In genomic region chr2:51342421-51342820, GRCm38 (mm10) we compare ENCODE assay signal across 26 mouse cellular contexts.
"Had no signal": no experiment of that assay in that cellular context is flagged by ENCODE, and none has a peak within 500 bp of the region (broad histone marks: within the 10 kb centered on the region; RNA-seq: fewer than 3 reads in every experiment).

No protein-coding gene starts in this region.

- H3K4me1 ChIP-seq: kidney, embryonic 15.5 days; limb, embryonic 12.5 days; liver, embryonic 12.5 days; liver, embryonic 15.5 days; lung, embryonic 15.5 days; megakaryocyte, embryonic 14.5 days; midbrain, embryonic 10.5 days; midbrain, embryonic 13.5 days; neural tube, embryonic 13.5 days had no signal

- H3K27me3 ChIP-seq: kidney, embryonic 15.5 days; limb, embryonic 12.5 days; liver, embryonic 12.5 days; liver, embryonic 15.5 days; lung, embryonic 15.5 days; megakaryocyte, embryonic 14.5 days; midbrain, embryonic 13.5 days; neural tube, embryonic 13.5 days had no signal

- H3K9ac ChIP-seq: kidney, embryonic 15.5 days; limb, embryonic 12.5 days; liver, embryonic 12.5 days; liver, embryonic 15.5 days; lung, embryonic 15.5 days; midbrain, embryonic 13.5 days; neural tube, embryonic 13.5 days had no signal

- H3K4me3 ChIP-seq: kidney, embryonic 15.5 days; left cerebral cortex, adult 2 months; limb, embryonic 12.5 days; liver, embryonic 12.5 days; liver, embryonic 15.5 days; lung, embryonic 15.5 days; megakaryocyte, embryonic 14.5 days; midbrain, embryonic 10.5 days; midbrain, embryonic 13.5 days; myocyte; neural tube, embryonic 13.5 days had no signal

- H3K4me2 ChIP-seq: kidney, embryonic 15.5 days; limb, embryonic 12.5 days; liver, embryonic 12.5 days; liver, embryonic 15.5 days; lung, embryonic 15.5 days; midbrain, embryonic 13.5 days; neural tube, embryonic 13.5 days had no signal

- ATAC-seq: liver, embryonic 12.5 days; midbrain, embryonic 13.5 days; midbrain, embryonic 16.5 days had no signal

- DNase-seq: kidney, adult 8-10 months; kidney, postnatal 10 days; kidney, postnatal 36 days; layer of hippocampus, postnatal 36 days; liver; lung, adult 18-20 months; lung, postnatal 10 days; lung, postnatal 36 days; right cerebral cortex, adult 18-20 months; right cerebral cortex, postnatal 14 days; right cerebral cortex, postnatal 4 days; thymus, adult 2 months; thymus, postnatal 25 days had no signal

- H3K9me3 ChIP-seq: kidney, embryonic 15.5 days; limb, embryonic 12.5 days; liver, embryonic 12.5 days; liver, embryonic 15.5 days; lung, embryonic 15.5 days; megakaryocyte, embryonic 14.5 days; midbrain, embryonic 10.5 days; midbrain, embryonic 13.5 days; neural tube, embryonic 13.5 days had no signal

- H3K27ac ChIP-seq: kidney, embryonic 15.5 days; left cerebral cortex, adult 2 months; limb, embryonic 12.5 days; liver, embryonic 12.5 days; liver, embryonic 15.5 days; lung, embryonic 15.5 days; midbrain, embryonic 10.5 days; midbrain, embryonic 13.5 days; neural tube, embryonic 13.5 days; stomach, postnatal 0 days had no signal

- H3K36me3 ChIP-seq: kidney, embryonic 15.5 days; limb, embryonic 12.5 days; liver, embryonic 12.5 days; liver, embryonic 15.5 days; lung, embryonic 15.5 days; midbrain, embryonic 10.5 days; midbrain, embryonic 13.5 days; neural tube, embryonic 13.5 days had no signal
